Mouse (Mus musculus) brain, embryonic 14.5 days (tissue): ENCODE measurements around the gene Ltb4r1.

Experiments
- CTCF ChIP-seq: fragments of 200-500 bp; IDR thresholded peaks from 2 replicates; pipeline ENCODE4 v1.5.1; 2012; ENCODE audit warnings: inconsistent platforms, mild to moderate bottlenecking, moderate library complexity, borderline replicate concordance; ENCODE audit not compliant: insufficient read depth, insufficient read length; ENCODE audit errors: extremely low read depth
- POLR2A ChIP-seq: fragments of 200-500 bp; IDR thresholded peaks from 2 replicates; pipeline ENCODE4 v1.6.1; 2012; ENCODE audit warnings: mild to moderate bottlenecking, inconsistent platforms, borderline replicate concordance; ENCODE audit not compliant: poor library complexity, insufficient read depth, insufficient read length, severe bottlenecking; ENCODE audit errors: extremely low read depth

- TF ChIP-seq POLR2A (no peak), CTCF (peak; percentile 43; the same call in 1 of the 2 replicates)
These were observed 2.0 kb downstream of the Ltb4r1 start for GRCm38 (mm10) chr14:55767519-55768414.
